21 mouse cellular contexts compared by ENCODE assay signal in the genomic region with DNA sequence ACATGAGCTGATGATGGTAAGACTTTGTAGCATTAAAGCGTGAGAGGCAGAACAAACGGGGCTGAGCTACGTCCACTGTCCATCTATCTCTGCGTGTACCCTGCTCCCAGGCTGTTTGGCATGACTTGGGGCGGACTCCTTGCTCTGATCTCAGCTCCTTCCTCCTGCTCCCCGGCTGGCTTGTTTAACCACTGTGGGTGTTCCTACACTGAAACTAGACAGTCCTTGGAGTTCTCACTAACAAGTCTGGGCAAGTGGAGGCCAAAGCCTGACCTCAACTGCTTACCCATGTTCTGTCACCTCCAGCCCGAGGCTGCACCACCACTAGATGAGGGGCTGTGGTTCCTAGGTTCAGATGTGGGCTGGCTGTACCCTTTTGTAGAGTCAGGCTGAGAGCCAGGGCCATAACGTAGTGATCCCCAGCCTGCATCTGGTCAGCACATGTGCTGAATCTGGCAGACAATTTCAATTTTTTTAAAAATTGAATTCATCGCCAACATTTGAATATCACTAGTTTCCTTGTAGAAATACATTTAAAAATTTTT. TPM values are rescaled to one million over a fixed set of nuclear protein-coding genes. Genes with fewer than 3 reads are reported as not detected.
A peak's percentile ranks its signal among the peaks of the same experiment; 100 is the strongest.
DNase-seq lines count a peak whose midpoint lies in the region; ATAC-seq and TF ChIP-seq lines count a peak whose summit lies in the region.
"Had no signal": no experiment of that assay in that cellular context is flagged by ENCODE, and none has a peak within 500 bp of the region (broad histone marks: within the 10 kb centered on the region; RNA-seq: fewer than 3 reads in every experiment).

No protein-coding gene starts in this region.

- no peaks in the 10 kb centered on the region for H3K9me3 ChIP-seq in lung, embryonic 14.5 days (ENCODE audit: low read depth, low read length)
- no peaks in the 10 kb centered on the region for H3K9me3 ChIP-seq in limb, embryonic 14.5 days (ENCODE audit: control insufficient read depth, low read length)
- H3K9me3 ChIP-seq: forebrain, embryonic 15.5 days; liver, embryonic 13.5 days; megakaryocyte, embryonic 14.5 days; neural tube, embryonic 13.5 days had no signal

- DNase-seq in gastrocnemius, adult 18-20 months (ENCODE audit: low spot score): peak; percentile 7
- no peak for DNase-seq in gastrocnemius, adult 8-10 months (ENCODE audit: low spot score in 2 of 2)
- peak; percentile 24 for DNase-seq in lung, embryonic 14.5 days
- no peak for DNase-seq in lung, adult 2 months
- peak; percentile 36 for DNase-seq in limb, embryonic 14.5 days (ENCODE audit: low spot score)
- peak; percentile 28 for DNase-seq in urinary bladder, postnatal 25 days (ENCODE audit: low spot score)
- DNase-seq in adrenal gland, adult (ENCODE audit: inconsistent age in 2 of 2, low spot score in 1 of 2): no peak
- DNase-seq: adrenal gland, adult 8-10 months; liver, embryonic 13.5 days; retina, postnatal 1 day; spleen, adult 18-20 months had no signal

- ATAC-seq in lung, embryonic 14.5 days (ENCODE audit: insufficient read depth): peak; percentile 49
- ATAC-seq in limb, embryonic 14.5 days (ENCODE audit: low FRiP score, low read depth): no peak
- ATAC-seq in erythroblast, adult 5-6 weeks (replicated peaks; ENCODE audit: low FRiP score, poor library complexity, severe bottlenecking): no peak
- ATAC-seq: forebrain, embryonic 15.5 days had no signal

- 47% methylated on average over 9 of the region's 9 CpGs for WGBS in lung, embryonic 14.5 days
- WGBS in lung, adult 2 months: 65% methylated on average over 9 of the region's 9 CpGs
- WGBS in limb, embryonic 14.5 days: 50% methylated on average over 9 of the region's 9 CpGs

- H3K4me3 ChIP-seq in lung, embryonic 14.5 days (ENCODE audit: low read depth, low read length): no peak overlapping the region
- H3K4me3 ChIP-seq in lung, adult 2 months (replicated peaks; ENCODE audit: extremely low read depth, low read depth, low read length): no peak overlapping the region
- no peak overlapping the region for H3K4me3 ChIP-seq in limb, embryonic 14.5 days (replicated peaks; ENCODE audit: low read length)
- H3K4me3 ChIP-seq: forebrain, embryonic 15.5 days; layer of hippocampus, adult 2 months; liver, embryonic 13.5 days; megakaryocyte, embryonic 14.5 days; neural tube, embryonic 13.5 days had no signal

- TF ChIP-seq CTCF in lung, embryonic 14.5 days (IDR thresholded peaks at IDR 0.05; ENCODE audit: low read depth): no peak
- TF ChIP-seq CTCF in lung, adult 2 months (IDR thresholded peaks at IDR 0.05; ENCODE audit: insufficient read depth, low read length): no peak

- no peak for TF ChIP-seq POLR2A in lung, adult 2 months (IDR thresholded peaks at IDR 0.05; ENCODE audit: borderline replicate concordance, extremely low read depth, low read depth, low read length)
- no peak for TF ChIP-seq POLR2A in limb, embryonic 14.5 days (IDR thresholded peaks at IDR 0.05; ENCODE audit: borderline replicate concordance, extremely low read depth, insufficient read depth, insufficient read length)

- no peak overlapping the region for H3K4me2 ChIP-seq in lung, embryonic 14.5 days
- no peak overlapping the region for H3K4me2 ChIP-seq in limb, embryonic 14.5 days (replicated peaks; ENCODE audit: low read depth, low read length, severe bottlenecking)
- H3K4me2 ChIP-seq: forebrain, embryonic 15.5 days; liver, embryonic 13.5 days; neural tube, embryonic 13.5 days had no signal

- H3K27ac ChIP-seq in lung, embryonic 14.5 days (ENCODE audit: low read depth): peak overlapping the region; percentile 16; the same call in 1 of the 2 replicates
- no peak overlapping the region for H3K27ac ChIP-seq in limb, embryonic 14.5 days (replicated peaks; ENCODE audit: low read depth, low read length)
- H3K27ac ChIP-seq: forebrain, embryonic 15.5 days; layer of hippocampus, adult 2 months; liver, embryonic 13.5 days; neural tube, embryonic 13.5 days had no signal

- H3K9ac ChIP-seq in lung, embryonic 14.5 days: no peak overlapping the region
- no peak overlapping the region for H3K9ac ChIP-seq in limb, embryonic 14.5 days (ENCODE audit: low read depth, low read length, severe bottlenecking)
- H3K9ac ChIP-seq: forebrain, embryonic 15.5 days; liver, embryonic 13.5 days; neural tube, embryonic 13.5 days had no signal

- no peaks in the 10 kb centered on the region for H3K27me3 ChIP-seq in lung, embryonic 14.5 days (ENCODE audit: insufficient read depth, low read length)
- no peaks in the 10 kb centered on the region for H3K27me3 ChIP-seq in limb, embryonic 14.5 days (ENCODE audit: control insufficient read depth, insufficient read depth, low read length)
- H3K27me3 ChIP-seq: forebrain, embryonic 15.5 days; liver, embryonic 13.5 days; neural tube, embryonic 13.5 days had no signal

- H3K36me3 ChIP-seq in lung, embryonic 14.5 days (ENCODE audit: insufficient read depth): no peaks in the 10 kb centered on the region
- H3K36me3 ChIP-seq in limb, embryonic 14.5 days (ENCODE audit: control insufficient read depth, insufficient read depth, low read length): no peaks in the 10 kb centered on the region
- H3K36me3 ChIP-seq: forebrain, embryonic 15.5 days; liver, embryonic 13.5 days; neural tube, embryonic 13.5 days had no signal

- H3K4me1 ChIP-seq in lung, embryonic 14.5 days (ENCODE audit: insufficient read depth): no peaks in the 10 kb centered on the region
- H3K4me1 ChIP-seq in lung, adult 2 months (ENCODE audit: control insufficient read depth, insufficient read depth, low read length): peaks cover 9% of the 10 kb centered on the region
- no peaks in the 10 kb centered on the region for H3K4me1 ChIP-seq in limb, embryonic 14.5 days (ENCODE audit: control insufficient read depth, insufficient read depth, low read length)
- H3K4me1 ChIP-seq: forebrain, embryonic 15.5 days; neural tube, embryonic 13.5 days had no signal

RNA-seq across cellular contexts. Expression of a gene that starts 25.8 kb away (rescaled TPM):
- total RNA-seq in gastrocnemius, adult 18-20 months (2021): 10 to 100 TPM; 61.2 to 84.0 TPM
- total RNA-seq in gastrocnemius, adult 8-10 months (2022): 10 to 100 TPM; 68.5 to 94.6 (median 77.3) TPM
- polyA plus RNA-seq in lung, embryonic 14.5 days (2014; fragmentation: Nextera tagmentation; extraction: Ambion mirVana): 128 and 145 TPM in 2 replicates
- 164 and 239 TPM in 2 replicates for polyA plus RNA-seq in lung, adult 2 months (2012; rRNA removed)
- polyA plus RNA-seq in limb, embryonic 14.5 days (2012; rRNA removed): 122 and 128 TPM in 2 replicates
- polyA plus RNA-seq in limb, embryonic 14.5 days (2014; fragmentation: Nextera tagmentation; extraction: Ambion mirVana): 87.1 and 99.6 TPM in 2 replicates
- total RNA-seq in erythroblast, adult 5-6 weeks (2015; ENCODE audit: low replicate concordance): 5.6 and 20.9 TPM in 2 replicates
- 10.6 and 21.7 TPM in 2 replicates for total RNA-seq in erythroblast, adult 5-6 weeks (2017; ENCODE audit: low replicate concordance)

RNA-seq across cellular contexts. Expression of a gene that starts 42.2 kb away (rescaled TPM):
- total RNA-seq in gastrocnemius, adult 18-20 months (2021): not detected
- total RNA-seq in gastrocnemius, adult 8-10 months (2022): not detected
- not detected in 2 replicates for polyA plus RNA-seq in lung, embryonic 14.5 days (2014; fragmentation: Nextera tagmentation; extraction: Ambion mirVana)
- not detected in 2 replicates for polyA plus RNA-seq in lung, adult 2 months (2012; rRNA removed)
- polyA plus RNA-seq in limb, embryonic 14.5 days (2012; rRNA removed): not detected in 2 replicates
- not detected in 2 replicates for polyA plus RNA-seq in limb, embryonic 14.5 days (2014; fragmentation: Nextera tagmentation; extraction: Ambion mirVana)
- total RNA-seq in erythroblast, adult 5-6 weeks (2015; ENCODE audit: low replicate concordance): not detected in 2 replicates
- not detected in 2 replicates for total RNA-seq in erythroblast, adult 5-6 weeks (2017; ENCODE audit: low replicate concordance)
- total RNA-seq: adrenal gland, adult 8-10 months; gastrocnemius, postnatal 4 days; layer of hippocampus, adult 2 months; left cerebral cortex, postnatal 10 days; midbrain, postnatal 0 days had no signal
- polyA plus RNA-seq: forebrain, embryonic 15.5 days; heart, postnatal 0 days; kidney, embryonic 16.5 days; liver, embryonic 13.5 days; midbrain, postnatal 0 days; neural tube, embryonic 13.5 days had no signal

RNA-seq across cellular contexts. Expression of a gene that starts 59.3 kb away (rescaled TPM):
- total RNA-seq in gastrocnemius, adult 18-20 months (2021): not detected
- not detected for total RNA-seq in gastrocnemius, adult 8-10 months (2022)
- not detected in 2 replicates for polyA plus RNA-seq in lung, embryonic 14.5 days (2014; fragmentation: Nextera tagmentation; extraction: Ambion mirVana)
- polyA plus RNA-seq in lung, adult 2 months (2012; rRNA removed): not detected in 2 replicates
- polyA plus RNA-seq in limb, embryonic 14.5 days (2012; rRNA removed): not detected in 2 replicates
- polyA plus RNA-seq in limb, embryonic 14.5 days (2014; fragmentation: Nextera tagmentation; extraction: Ambion mirVana): not detected in 2 replicates
- total RNA-seq in erythroblast, adult 5-6 weeks (2015; ENCODE audit: low replicate concordance): not detected in 2 replicates
- not detected in 2 replicates for total RNA-seq in erythroblast, adult 5-6 weeks (2017; ENCODE audit: low replicate concordance)
- total RNA-seq: adrenal gland, adult 8-10 months; gastrocnemius, postnatal 4 days; layer of hippocampus, adult 2 months; left cerebral cortex, postnatal 10 days; midbrain, postnatal 0 days had no signal
- polyA plus RNA-seq: forebrain, embryonic 15.5 days; heart, postnatal 0 days; kidney, embryonic 16.5 days; liver, embryonic 13.5 days; midbrain, postnatal 0 days; neural tube, embryonic 13.5 days had no signal

Comparison
In these comparisons a context has a peak if more than half of its experiments do, and no peak if none do; other contexts are left out.
1. DNase-seq: peak in gastrocnemius, adult 18-20 months (single experiment), lung, embryonic 14.5 days (single experiment), limb, embryonic 14.5 days (single experiment) and urinary bladder, postnatal 25 days (single experiment); none in gastrocnemius, adult 8-10 months (0 of 2), lung, adult 2 months (single experiment) and adrenal gland, adult (0 of 2).